Mouse (Mus musculus) CD4-positive naive resting alpha-beta T cell, adult 57 days (primary cell): Measurements from ENCODE around the gene Vldlr. TPM values are rescaled to one million over a fixed set of nuclear protein-coding genes. Genes with fewer than 3 reads are reported as not detected.

ENCODE experiments used
- total RNA-seq: library from RNA; stranded (reverse); gene quantifications from one replicate; pipeline ENCODE4 v1.2.4, GENCODE M21; 2023

Vldlr gene
- 0.15 TPM for total RNA-seq

GRCm38 (mm10) chr19:27216318-27216717, at the start of gene Vldlr:
Gene Vldlr, plus strand, starts transcription at chr19:27216484.

Other genes starting within 250 kb of the Vldlr start
- not detected for gene Kcnv2, start 106.1 kb downstream of the Vldlr start, total RNA-seq
- 85.5 TPM for gene Pum3, start 213.3 kb downstream of the Vldlr start, total RNA-seq